Mouse (Mus musculus): ENCODE data around the gene Gm20388.

GRCm38 (mm10) chr8:123649483-123649882 is 3738.8 kb downstream of the Gm20388 start:
- no peak for TF ChIP-seq CTCF (IDR thresholded peaks at IDR 0.05; ENCODE audit: low read depth, low read length)
- TF ChIP-seq POLR2AphosphoS5 (IDR thresholded peaks at IDR 0.05; ENCODE audit: insufficient replicate concordance, low read depth, low read length), result no peak
- no peak for TF ChIP-seq GATA2 (IDR thresholded peaks at IDR 0.05; ENCODE audit: borderline replicate concordance, low read depth, low read length)
- TF ChIP-seq TAL1 (conservative IDR thresholded peaks at IDR 0.05; ENCODE audit: low read depth, low read length), result no peak

Measured in G1E (cell line).